Mouse (Mus musculus): ENCODE data around the gene Trib2. TPM values are rescaled to one million over a fixed set of nuclear protein-coding genes. Genes with fewer than 3 reads are reported as not detected.

Trib2 gene
- total and polyA plus RNA-seq, 3 experiments, result 8.1 to 13.5 (median 10.6) TPM

DNA sequence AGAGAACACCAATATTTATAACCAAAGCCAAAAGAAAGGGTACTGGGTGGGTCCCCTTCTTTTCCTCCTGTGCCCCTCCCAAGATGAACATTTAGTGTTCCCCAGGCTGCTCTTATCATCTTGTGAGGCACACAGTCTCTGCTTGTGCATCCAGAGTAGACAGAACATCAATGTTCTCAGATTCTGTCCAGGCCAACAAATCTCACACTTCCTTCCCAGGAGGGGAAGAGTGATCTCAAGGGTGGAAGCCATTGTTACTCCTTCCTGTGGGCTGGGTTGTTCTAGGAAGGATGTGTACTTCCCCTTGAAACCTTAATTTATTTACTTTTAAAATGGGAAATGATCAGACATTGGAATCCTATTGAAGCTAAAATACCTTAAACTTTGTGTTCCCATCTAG is 39.7 kb downstream of the Trib2 start:
- Histone ChIP-seq H3K4me1 (ENCODE audit: control insufficient read depth in 1 of 2, insufficient read depth in 2 of 2) (no peaks in the 10 kb centered on the region), H3K4me2 (ENCODE audit: insufficient read depth, low read depth, poor library complexity, severe bottlenecking) (no peak overlapping the region), H3K79me2 (replicated peaks; ENCODE audit: control insufficient read depth, extremely low read depth, insufficient read depth, poor library complexity, severe bottlenecking) (no peaks in the 10 kb centered on the region), H3K9me3 (replicated peaks; ENCODE audit: low read length) (no peaks in the 10 kb centered on the region), H3K4me3 (replicated peaks in 1 of 3; ENCODE audit: low read depth in 2 of 3, low read length in 2 of 3, poor library complexity in 1 of 3) (no peak overlapping the region), H3K27me3 (replicated peaks) (no peaks in the 10 kb centered on the region), H3K9ac (ENCODE audit: insufficient read depth, low read depth) (no peak overlapping the region), H3K36me3 (replicated peaks in 1 of 2; ENCODE audit: control insufficient read depth in 1 of 2, insufficient read depth in 1 of 2, low read length in 1 of 2) (no peaks in the 10 kb centered on the region), H3K27ac (ENCODE audit: insufficient read depth, low read depth) (no peak overlapping the region)
- DNase-seq (ENCODE audit: extremely low read depth), result no peak
- no peak for TF ChIP-seq PAX5 (IDR thresholded peaks at IDR 0.05; ENCODE audit: low read length)
- no peak for TF ChIP-seq IRF4 (IDR thresholded peaks at IDR 0.05; ENCODE audit: low read depth, low read length)
- TF ChIP-seq RAD21 (IDR thresholded peaks at IDR 0.05; ENCODE audit: low read depth, low read length), result no peak
- no peak for TF ChIP-seq CHD2 (IDR thresholded peaks at IDR 0.05; ENCODE audit: low read length)
- no peak for TF ChIP-seq TBP (conservative IDR thresholded peaks at IDR 0.05; ENCODE audit: low read depth, low read length)
- TF ChIP-seq ZC3H11A (IDR thresholded peaks at IDR 0.05; ENCODE audit: low read depth, low read length), result no peak
- no peak for TF ChIP-seq POLR2AphosphoS2 (IDR thresholded peaks at IDR 0.05; ENCODE audit: low read depth, low read length)
- no peak for TF ChIP-seq MXI1 (IDR thresholded peaks at IDR 0.05; ENCODE audit: low read depth, low read length)
- no peak for TF ChIP-seq NELFE (IDR thresholded peaks at IDR 0.05; ENCODE audit: low read depth, low read length)
- no peak for TF ChIP-seq RCOR1 (conservative IDR thresholded peaks at IDR 0.05; ENCODE audit: low read depth, low read length)
- no peak for TF ChIP-seq USF2 (conservative IDR thresholded peaks at IDR 0.05; ENCODE audit: low read depth, low read length)
- no peak for TF ChIP-seq POLR2A (IDR thresholded peaks at IDR 0.05; ENCODE audit: low read depth, low read length)
- TF ChIP-seq ZMIZ1 (IDR thresholded peaks at IDR 0.05; ENCODE audit: low read depth, low read length), result no peak
- no peak for TF ChIP-seq MYC (IDR thresholded peaks at IDR 0.05; ENCODE audit: low read depth, low read length)
- TF ChIP-seq MEF2A (IDR thresholded peaks at IDR 0.05; ENCODE audit: borderline replicate concordance, low read depth, low read length), result no peak
- in situ Hi-C loops (cut with MboI; ENCODE audit: low pct_ligation_motif_present, low pct_unique_long_range_greater_than_20kb, low sequenced_read_pairs) (no loop called here), dilution Hi-C loops (cut with MboI; ENCODE audit: extremely low pct_ligation_motif_present, extremely low pct_unique_long_range_greater_than_20kb, low sequenced_read_pairs) (no loop called here)

DNA sequence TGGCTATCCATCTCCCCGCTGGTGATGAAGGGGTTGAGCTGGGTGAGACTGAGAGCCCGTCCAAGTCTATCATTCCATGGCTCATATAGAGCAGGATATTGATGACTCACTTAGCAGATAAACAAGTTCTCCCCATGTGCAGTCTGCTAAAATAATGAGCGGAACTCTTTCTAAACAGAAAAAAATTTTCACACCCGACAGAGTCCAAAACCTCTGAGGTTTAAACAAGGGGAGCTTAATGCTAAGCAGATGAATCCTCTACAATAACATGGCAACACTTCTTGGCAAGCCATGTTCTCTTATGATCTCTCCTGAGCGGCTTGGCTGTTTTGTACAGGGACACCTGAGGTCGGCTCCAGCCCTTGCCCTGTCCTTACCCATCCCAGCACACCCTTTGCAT is 45.0 kb downstream of the Trib2 start:
- dilution Hi-C loops (cut with MboI; ENCODE audit: extremely low pct_ligation_motif_present, extremely low pct_unique_long_range_greater_than_20kb, low sequenced_read_pairs) (no loop called here), in situ Hi-C loops (cut with MboI; ENCODE audit: low pct_ligation_motif_present, low pct_unique_long_range_greater_than_20kb, low sequenced_read_pairs) (no loop called here)
- Histone ChIP-seq H3K27me3 (replicated peaks) (no peaks in the 10 kb centered on the region), H3K4me3 (replicated peaks in 1 of 3; ENCODE audit: low read depth in 2 of 3, low read length in 2 of 3, poor library complexity in 1 of 3) (no peak overlapping the region), H3K79me2 (replicated peaks; ENCODE audit: control insufficient read depth, extremely low read depth, insufficient read depth, poor library complexity, severe bottlenecking) (no peaks in the 10 kb centered on the region), H3K9me3 (replicated peaks; ENCODE audit: low read length) (no peaks in the 10 kb centered on the region), H3K27ac (ENCODE audit: insufficient read depth, low read depth) (no peak overlapping the region), H3K4me2 (ENCODE audit: insufficient read depth, low read depth, poor library complexity, severe bottlenecking) (no peak overlapping the region), H3K9ac (ENCODE audit: insufficient read depth, low read depth) (no peak overlapping the region), H3K36me3 (replicated peaks in 1 of 2; ENCODE audit: control insufficient read depth in 1 of 2, insufficient read depth in 1 of 2, low read length in 1 of 2) (no peaks in the 10 kb centered on the region), H3K4me1 (ENCODE audit: control insufficient read depth in 1 of 2, insufficient read depth in 2 of 2) (no peaks in the 10 kb centered on the region)
- TF ChIP-seq MYC (IDR thresholded peaks at IDR 0.05; ENCODE audit: low read depth, low read length) (no peak), CHD2 (IDR thresholded peaks at IDR 0.05; ENCODE audit: low read length) (no peak), RCOR1 (conservative IDR thresholded peaks at IDR 0.05; ENCODE audit: low read depth, low read length) (no peak), RAD21 (IDR thresholded peaks at IDR 0.05; ENCODE audit: low read depth, low read length) (no peak), MXI1 (IDR thresholded peaks at IDR 0.05; ENCODE audit: low read depth, low read length) (no peak), IRF4 (IDR thresholded peaks at IDR 0.05; ENCODE audit: low read depth, low read length) (no peak), TCF12 (IDR thresholded peaks at IDR 0.05; ENCODE audit: low read depth, low read length) (no peak), MAX (IDR thresholded peaks at IDR 0.05; ENCODE audit: low read length) (no peak), NELFE (IDR thresholded peaks at IDR 0.05; ENCODE audit: low read depth, low read length) (no peak), TBP (conservative IDR thresholded peaks at IDR 0.05; ENCODE audit: low read depth, low read length) (no peak), USF2 (conservative IDR thresholded peaks at IDR 0.05; ENCODE audit: low read depth, low read length) (no peak), POLR2AphosphoS2 (IDR thresholded peaks at IDR 0.05; ENCODE audit: low read depth, low read length) (no peak), USF1 (IDR thresholded peaks at IDR 0.05; ENCODE audit: low read depth, low read length) (no peak), ZKSCAN1 (IDR thresholded peaks at IDR 0.05; ENCODE audit: borderline replicate concordance, low read depth, low read length) (no peak), PAX5 (IDR thresholded peaks at IDR 0.05; ENCODE audit: low read length) (no peak), ZNF384 (IDR thresholded peaks at IDR 0.05; ENCODE audit: low read depth, low read length) (no peak), NRF1 (IDR thresholded peaks at IDR 0.05; ENCODE audit: low read depth, low read length) (no peak), E2F4 (IDR thresholded peaks at IDR 0.05; ENCODE audit: insufficient replicate concordance, low read depth, low read length) (no peak), ZC3H11A (IDR thresholded peaks at IDR 0.05; ENCODE audit: low read depth, low read length) (no peak)
- DNase-seq (ENCODE audit: extremely low read depth), result no peak
